Mouse (Mus musculus): ENCODE results near the gene Abr.

Gene Abr

GRCm38 (mm10) chr11:76458730-76459129, 163.4 kb downstream of the Abr start:
- DNase-seq (ENCODE audit: low spot score in 2 of 2), result no peak

GRCm38 (mm10) chr11:76456897-76457296, 165.2 kb downstream of the Abr start:
- no peak for DNase-seq (ENCODE audit: low spot score in 2 of 2)

GRCm38 (mm10) chr11:76456233-76456632, 165.9 kb downstream of the Abr start:
- DNase-seq (ENCODE audit: low spot score in 2 of 2), result peak; percentile 91 to 92

- peak; percentile 67 to 74 for DNase-seq (ENCODE audit: low spot score in 2 of 2)
These were observed 167.6 kb downstream of the Abr start for GRCm38 (mm10) chr11:76454492-76454891.

GRCm38 (mm10) chr11:76450202-76450561, 171.9 kb downstream of the Abr start:
- DNase-seq (ENCODE audit: low spot score in 2 of 2), result peak in 1 of 2 experiments; percentile 55

- peak; percentile 74 to 86 for DNase-seq (ENCODE audit: low spot score in 2 of 2)
These were observed 172.5 kb downstream of the Abr start for GRCm38 (mm10) chr11:76449520-76450201.

- no peak for DNase-seq (ENCODE audit: low spot score in 2 of 2)
These were observed 175.9 kb downstream of the Abr start for GRCm38 (mm10) chr11:76446251-76446650.

GRCm38 (mm10) chr11:76445459-76445858, 176.7 kb downstream of the Abr start:
- DNase-seq (ENCODE audit: low spot score in 2 of 2), result no peak

- DNase-seq (ENCODE audit: low spot score in 2 of 2), result peak; percentile 55 to 69
These were observed 182.4 kb downstream of the Abr start for GRCm38 (mm10) chr11:76439666-76440065.

GRCm38 (mm10) chr11:76436864-76437437, 185.2 kb downstream of the Abr start:
- no peak for DNase-seq (ENCODE audit: low spot score in 2 of 2)

- no peak for DNase-seq (ENCODE audit: low spot score in 2 of 2)
These were observed 186.1 kb downstream of the Abr start for GRCm38 (mm10) chr11:76436009-76436408.

GRCm38 (mm10) chr11:76429966-76430631, 192.0 kb downstream of the Abr start:
- no peak for DNase-seq (ENCODE audit: low spot score in 2 of 2)

- DNase-seq (ENCODE audit: low spot score in 2 of 2), result no peak
These were observed 192.6 kb downstream of the Abr start for GRCm38 (mm10) chr11:76429556-76429955.

- no peak for DNase-seq (ENCODE audit: low spot score in 2 of 2)
These were observed 193.1 kb downstream of the Abr start for GRCm38 (mm10) chr11:76429046-76429445.

GRCm38 (mm10) chr11:76427781-76428180, 194.3 kb downstream of the Abr start:
- no peak for DNase-seq (ENCODE audit: low spot score in 2 of 2)

GRCm38 (mm10) chr11:76425749-76426148, 196.4 kb downstream of the Abr start:
- no peak for DNase-seq (ENCODE audit: low spot score in 2 of 2)

- DNase-seq (ENCODE audit: low spot score in 2 of 2), result no peak
These were observed 201.2 kb downstream of the Abr start for GRCm38 (mm10) chr11:76420896-76421295.

GRCm38 (mm10) chr11:76419179-76419578, 202.9 kb downstream of the Abr start:
- DNase-seq (ENCODE audit: low spot score in 2 of 2), result no peak

- peak in 1 of 2 experiments; percentile 64 for DNase-seq (ENCODE audit: low spot score in 2 of 2)
These were observed 203.7 kb downstream of the Abr start for GRCm38 (mm10) chr11:76418423-76418822.

- no peak for DNase-seq (ENCODE audit: low spot score in 2 of 2)
These were observed 206.1 kb downstream of the Abr start for GRCm38 (mm10) chr11:76415985-76416384.

- DNase-seq (ENCODE audit: low spot score in 2 of 2), result no peak
These were observed 207.1 kb downstream of the Abr start for GRCm38 (mm10) chr11:76415001-76415400.

- peak in 1 of 2 experiments; percentile 5 for DNase-seq (ENCODE audit: low spot score in 2 of 2)
These were observed 208.9 kb downstream of the Abr start for GRCm38 (mm10) chr11:76413202-76413601.

GRCm38 (mm10) chr11:76410826-76411225, 211.3 kb downstream of the Abr start:
- peak; percentile 70 to 74 for DNase-seq (ENCODE audit: low spot score in 2 of 2)
